Mouse (Mus musculus) macrophage (primary cell): ENCODE data around the gene Sugt1. TPM values are rescaled to one million over a fixed set of nuclear protein-coding genes. Genes with fewer than 3 reads are reported as not detected.

ENCODE experiments used
- H3K27ac ChIP-seq: fragments of 350-480 bp; formaldehyde crosslinking; 2 replicates; pipeline ENCODE4 v1.9.0; 2021
- H3K36me3 ChIP-seq: fragments of 350-480 bp; formaldehyde crosslinking; 2 replicates; pipeline ENCODE4 v1.9.0; 2021; ENCODE audit errors: inconsistent target
- H3K4me3 ChIP-seq: fragments of 350-480 bp; formaldehyde crosslinking; 2 replicates; pipeline ENCODE4 v1.9.0; 2021; ENCODE audit errors: inconsistent target
- H3K79me2 ChIP-seq: fragments of 350-480 bp; formaldehyde crosslinking; 2 replicates; pipeline ENCODE4 v1.9.0; 2021; ENCODE audit errors: inconsistent target
- WGBS: methylation state at CpG from one replicate; pipeline ENCODE4 v1.1.7; 2026; ENCODE audit warnings: inconsistent platforms; ENCODE audit not compliant: missing documents; 5-methylcytosine and 5-hydroxymethylcytosine counted together
- polyA plus RNA-seq: library from polyadenylated mRNA; stranded (reverse); fragments of 250-400 nt; gene quantifications from 3 replicates; pipeline ENCODE4 v1.2.4, GENCODE M21; 2018; ENCODE audit warnings: inconsistent platforms

The Sugt1 gene
- polyA plus RNA-seq, 1 experiment from 2014 or later = 86.9 TPM

DNA sequence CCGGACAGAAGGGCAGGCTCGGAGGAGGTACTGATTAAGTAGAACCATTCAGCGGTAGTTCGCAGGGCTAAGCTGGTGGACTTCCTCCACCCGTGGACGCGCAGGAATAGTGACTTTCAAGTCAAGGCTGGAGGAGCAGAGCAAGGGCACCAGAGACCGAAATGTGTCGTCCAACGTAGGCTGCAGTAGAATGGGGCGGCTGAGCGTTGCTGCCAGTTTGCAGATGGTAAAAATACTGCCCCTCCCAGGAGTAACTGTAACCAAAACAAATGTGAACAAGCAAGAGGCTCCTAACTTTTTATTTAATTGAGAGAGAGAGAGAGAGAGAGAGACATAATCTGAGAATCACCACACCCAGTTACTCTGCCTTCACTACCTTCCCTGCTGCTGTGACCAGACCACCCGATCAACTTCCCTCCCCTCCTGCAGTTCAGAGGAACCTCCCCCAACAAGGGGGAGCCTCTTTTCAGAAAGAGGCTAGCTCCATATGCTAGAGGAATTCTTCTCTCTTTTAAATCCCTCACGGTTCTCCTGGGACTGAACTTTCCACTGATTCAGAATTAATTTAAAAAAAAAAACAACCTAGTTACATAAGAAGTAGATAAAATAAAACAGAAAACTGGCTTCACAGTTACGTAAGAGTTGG, 89.7 kb downstream of the Sugt1 start:
- Histone ChIP-seq H3K4me3 (no peak overlapping the region), H3K79me2 (no peaks in the 10 kb centered on the region), H3K27ac (no peak overlapping the region), H3K36me3 (no peaks in the 10 kb centered on the region)
- WGBS = 76% methylated on average over 15 of the region's 15 CpGs

DNA sequence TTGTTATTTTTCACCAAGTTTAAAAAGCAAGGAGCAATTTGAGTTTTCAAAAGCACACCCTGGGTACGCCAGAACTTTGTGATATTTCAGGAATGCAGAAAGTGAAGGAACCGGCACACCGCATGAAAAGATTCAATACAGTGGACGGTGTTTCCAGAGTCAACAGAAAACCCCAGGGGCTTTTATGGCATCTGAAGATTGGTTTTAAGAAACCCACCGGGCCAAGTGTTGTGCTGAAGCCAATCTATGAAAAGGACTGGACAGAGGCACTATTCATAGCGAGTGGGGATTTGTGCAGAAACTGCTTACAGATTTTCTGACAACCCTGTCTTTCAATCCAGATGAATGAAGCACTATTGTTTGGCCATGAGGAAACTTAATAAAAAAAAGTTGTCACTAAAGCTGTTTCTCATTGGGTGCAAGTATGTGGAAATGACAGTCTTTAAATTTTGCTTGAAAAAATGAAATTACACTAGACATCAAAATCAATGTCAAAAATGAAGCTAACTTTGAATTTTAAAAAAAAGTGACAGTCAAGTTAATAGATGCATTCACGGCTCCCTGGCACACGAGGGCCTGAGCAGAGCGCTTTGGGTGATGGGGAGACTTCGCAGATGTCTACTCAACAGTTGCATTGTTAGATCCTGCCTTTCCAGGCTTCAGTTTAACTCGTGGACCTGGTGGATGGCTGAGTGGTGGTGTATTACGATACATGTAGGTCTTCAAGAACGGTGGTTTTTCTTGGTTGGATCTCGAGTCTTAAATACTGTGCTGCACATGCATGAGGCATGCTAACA, 90.6 kb downstream of the Sugt1 start:
- no peaks in the 10 kb centered on the region for H3K36me3 ChIP-seq
- 92% methylated on average over 14 of the region's 14 CpGs for WGBS
- H3K27ac ChIP-seq = no peak overlapping the region
- H3K4me3 ChIP-seq = no peak overlapping the region
- H3K79me2 ChIP-seq = no peaks in the 10 kb centered on the region

DNA sequence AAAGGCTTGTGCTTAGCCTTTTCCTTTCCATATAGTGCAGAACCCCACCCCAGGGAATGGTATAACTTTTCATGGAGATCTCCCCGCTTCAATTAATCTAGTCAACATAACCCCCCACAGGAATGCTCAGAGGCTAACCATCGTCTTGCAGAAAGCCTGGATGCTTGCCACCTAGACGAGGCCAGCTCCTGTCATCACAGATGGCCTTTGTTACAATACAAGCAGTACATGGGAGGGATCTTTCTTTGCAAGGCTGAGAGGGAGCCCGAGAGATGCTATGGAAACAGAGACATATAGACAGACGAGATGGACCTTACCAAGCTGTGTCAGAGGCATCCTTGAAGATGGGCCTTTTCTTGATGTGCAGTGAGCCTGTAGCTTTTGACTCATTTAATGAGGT, 93.2 kb downstream of the Sugt1 start:
- H3K36me3 ChIP-seq = no peaks in the 10 kb centered on the region
- no peak overlapping the region for H3K27ac ChIP-seq
- 85% methylated on average over 5 of the region's 5 CpGs for WGBS
- no peak overlapping the region for H3K4me3 ChIP-seq
- no peaks in the 10 kb centered on the region for H3K79me2 ChIP-seq

Other genes starting within 250 kb of the Sugt1 start
- 9.8 to 15.1 TPM (median 10.7 TPM) in 3 replicates for gene Naa16, start 196.9 kb upstream of the Sugt1 start, polyA plus RNA-seq
- gene Mtrf1, start 189.9 kb upstream of the Sugt1 start, polyA plus RNA-seq = 6.9 to 8.0 TPM (median 7.7 TPM) in 3 replicates
- gene Kbtbd7, start 161.2 kb upstream of the Sugt1 start, polyA plus RNA-seq = 5.1 to 8.0 TPM (median 7.5 TPM) in 3 replicates
- gene Kbtbd6, start 135.9 kb upstream of the Sugt1 start, polyA plus RNA-seq = 0.12 to 1.3 TPM (median 0.19 TPM) in 3 replicates
- gene Elf1, start 106.5 kb upstream of the Sugt1 start, polyA plus RNA-seq = 52.2 to 64.9 TPM (median 62.1 TPM) in 3 replicates
- gene Wbp4, start 106.2 kb upstream of the Sugt1 start, polyA plus RNA-seq = 29.1 to 84.4 TPM (median 35.1 TPM) in 3 replicates
- gene Cnmd, start 74.5 kb downstream of the Sugt1 start, polyA plus RNA-seq = not detected in 3 replicates
- not detected in 3 replicates for gene Pcdh8, start 183.6 kb downstream of the Sugt1 start, polyA plus RNA-seq